Mouse (Mus musculus) forebrain, embryonic 13.5 days (tissue): ENCODE data around the gene Ms4a4c. TPM values are rescaled to one million over a fixed set of nuclear protein-coding genes. Genes with fewer than 3 reads are reported as not detected.
"Not testable (repeated sequence)": the region's sequence is repeated elsewhere in the genome, so short reads cannot be mapped to it uniquely, and the experiment has no call there.

Experiments used
- ATAC-seq: fragments of 200-750 bp; cut with Nextera tagmentation; 2 replicates; pipeline ENCODE4 v1.8.0; 2017
- H3K27ac ChIP-seq: fragments of 300-500 bp; sonication (generic); 2 replicates; pipeline ENCODE4 v1.5.1; 2015; ENCODE audit warnings: inconsistent platforms, mild to moderate bottlenecking, moderate library complexity
- H3K27me3 ChIP-seq: fragments of 300-500 bp; sonication (generic); 2 replicates; pipeline ENCODE4 v1.6.1; 2015; ENCODE audit warnings: mild to moderate bottlenecking, inconsistent platforms
- H3K36me3 ChIP-seq: fragments of 300-500 bp; sonication (generic); 2 replicates; pipeline ENCODE4 v1.6.1; 2015; ENCODE audit warnings: mild to moderate bottlenecking, inconsistent platforms; ENCODE audit not compliant: poor library complexity, severe bottlenecking
- H3K4me1 ChIP-seq: fragments of 300-500 bp; sonication (generic); 2 replicates; pipeline ENCODE4 v1.6.1; 2015; ENCODE audit warnings: inconsistent platforms
- H3K4me2 ChIP-seq: fragments of 300-500 bp; sonication (generic); 2 replicates; pipeline ENCODE4 v1.6.1; 2015; ENCODE audit warnings: inconsistent platforms, mild to moderate bottlenecking, moderate library complexity
- H3K4me3 ChIP-seq: fragments of 300-500 bp; sonication (generic); 2 replicates; pipeline ENCODE4 v1.5.1; 2015; ENCODE audit warnings: mild to moderate bottlenecking, inconsistent platforms
- H3K9ac ChIP-seq: fragments of 300-500 bp; sonication (generic); 2 replicates; pipeline ENCODE4 v1.6.1; 2015; ENCODE audit warnings: mild to moderate bottlenecking, inconsistent platforms
- H3K9me3 ChIP-seq: fragments of 300-500 bp; sonication (generic); replicated peaks from 2 replicates; pipeline ENCODE4 v1.6.1; 2016; ENCODE audit warnings: inconsistent platforms
- WGBS: fragments of 180-500 bp; shearing (Covaris S2); methylation state at CpG from one replicate; pipeline ENCODE4 v1.1.7; 2015; 5-methylcytosine and 5-hydroxymethylcytosine counted together
- polyA plus RNA-seq: library from polyadenylated mRNA; unstranded; fragments of >200 nt; fragmentation: Nextera tagmentation; extraction: Ambion mirVana; gene quantifications from 2 replicates; pipeline ENCODE4 v1.2.1, GENCODE M21; 2015

Ms4a4c gene
- polyA plus RNA-seq, 1 experiment from 2014 or later = not detected

DNA sequence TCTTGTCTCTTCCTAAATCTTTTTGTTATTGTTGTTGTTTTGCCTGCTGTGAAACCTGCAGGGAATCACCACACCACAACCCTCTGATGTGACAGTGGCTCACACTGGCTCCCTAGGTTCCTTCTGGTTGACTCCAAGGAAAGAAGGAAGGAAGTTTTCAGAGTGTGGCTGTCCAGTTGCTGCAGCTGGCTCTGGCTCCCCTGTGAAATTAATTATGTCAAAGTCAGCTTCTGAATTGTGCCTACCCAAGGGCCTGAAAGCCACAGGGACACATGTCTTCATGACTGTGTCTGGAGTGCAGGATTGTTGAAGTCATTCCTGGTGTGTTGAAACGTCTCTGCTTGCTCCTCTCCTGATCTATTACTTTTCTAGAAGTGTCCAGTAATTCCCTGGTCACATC, 63.8 kb downstream of the Ms4a4c start:
- not testable (repeated sequence) for H3K9ac ChIP-seq, H3K4me3 ChIP-seq, H3K4me1 ChIP-seq, H3K27ac ChIP-seq, H3K4me2 ChIP-seq, H3K27me3 ChIP-seq, ATAC-seq, H3K9me3 ChIP-seq, H3K36me3 ChIP-seq
- WGBS = 64% methylated on average over 1 of the region's 1 CpGs

GRCm38 (mm10) chr19:11469215-11469614, 64.6 kb downstream of the Ms4a4c start, which contains the start of gene Ms4a6c:
Gene Ms4a6c, plus strand, starts transcription at chr19:11469366.
- H3K27me3 ChIP-seq, ATAC-seq, H3K4me3 ChIP-seq, H3K9me3 ChIP-seq, H3K9ac ChIP-seq, H3K36me3 ChIP-seq, H3K4me2 ChIP-seq, H3K27ac ChIP-seq, H3K4me1 ChIP-seq: not testable (repeated sequence)
- 92% methylated on average over 4 of the region's 4 CpGs for WGBS

Other genes with a start within 250 kb of the Ms4a4c start
- not detected in 2 replicates for gene 1700025F22Rik, start 239.4 kb upstream of the Ms4a4c start, polyA plus RNA-seq
- not detected in 2 replicates for gene Ms4a13, start 208.0 kb upstream of the Ms4a4c start, polyA plus RNA-seq
- not detected in 2 replicates for gene Ms4a12, start 172.3 kb upstream of the Ms4a4c start, polyA plus RNA-seq
- not detected in 2 replicates for gene Ms4a1, start 138.5 kb upstream of the Ms4a4c start, polyA plus RNA-seq
- not detected in 2 replicates for gene Ms4a5, start 120.9 kb upstream of the Ms4a4c start, polyA plus RNA-seq
- not detected in 2 replicates for gene Ms4a14, start 90.3 kb upstream of the Ms4a4c start, polyA plus RNA-seq
- 0.84 and 1.3 TPM in 2 replicates for gene Ms4a7, start 68.6 kb upstream of the Ms4a4c start, polyA plus RNA-seq
- 0.54 and 0.65 TPM in 2 replicates for gene Ms4a4a, start 29.2 kb upstream of the Ms4a4c start, polyA plus RNA-seq
- not detected in 2 replicates for gene Ms4a4b, start 38.8 kb downstream of the Ms4a4c start, polyA plus RNA-seq
- gene Ms4a6c, start 64.6 kb downstream of the Ms4a4c start, polyA plus RNA-seq = 0.86 and 1.0 TPM in 2 replicates
- gene Gm8369, start 81.2 kb downstream of the Ms4a4c start, polyA plus RNA-seq = not detected in 2 replicates
- 1.5 TPM in 2 replicates for gene Ms4a6b, start 111.7 kb downstream of the Ms4a4c start, polyA plus RNA-seq
- not detected in 2 replicates for gene Ms4a4d, start 132.0 kb downstream of the Ms4a4c start, polyA plus RNA-seq
- gene Ms4a6d, start 200.1 kb downstream of the Ms4a4c start, polyA plus RNA-seq = 0.73 and 1.0 TPM in 2 replicates
- not detected in 2 replicates for gene Ms4a2, start 218.9 kb downstream of the Ms4a4c start, polyA plus RNA-seq
- not detected in 2 replicates for gene Ms4a3, start 236.1 kb downstream of the Ms4a4c start, polyA plus RNA-seq